Mouse (Mus musculus): ENCODE results near the gene Med24.

- TF ChIP-seq CTCF (conservative IDR thresholded peaks at IDR 0.05; ENCODE audit: insufficient read depth, insufficient read length, low read depth, low read length) (no peak), POLR2A (IDR thresholded peaks at IDR 0.05; ENCODE audit: low read depth, low read length) (no peak)
Measured at GRCm38 (mm10) chr11:98771131-98771530, 41.9 kb upstream of the Med24 start.
